Mouse (Mus musculus): ENCODE measurements around the gene Siae. TPM values are rescaled to one million over a fixed set of nuclear protein-coding genes. Genes with fewer than 3 reads are reported as not detected.

Siae gene
- polyA plus RNA-seq, 1 experiment from 2014 or later: 9.0 TPM

- ATAC-seq (replicated peaks; ENCODE audit: insufficient number of reproducible peaks, insufficient read depth, low FRiP score, low read depth): no peak
- H3K4me1 ChIP-seq (replicated peaks): peaks cover 9% of the 10 kb centered on the region
- no peaks in the 10 kb centered on the region for H3K36me3 ChIP-seq
- no peaks in the 10 kb centered on the region for H3K9me3 ChIP-seq (replicated peaks)
- no peaks in the 10 kb centered on the region for H3K27me3 ChIP-seq
- H3K4me2 ChIP-seq: peak overlapping the region; percentile 84; the same call in 1 of the 2 replicates
- 0 out of 2 replicates have a peak overlapping the region, but pooled peaks have one; percentile 53 for H3K9ac ChIP-seq
- no peak overlapping the region for H3K27ac ChIP-seq
- 0 out of 2 replicates have a peak overlapping the region, but pooled peaks have one; percentile 79 for H3K4me3 ChIP-seq
These were observed 58.8 kb downstream of the Siae start for GRCm38 (mm10) chr9:37614316-37614715.

DNA sequence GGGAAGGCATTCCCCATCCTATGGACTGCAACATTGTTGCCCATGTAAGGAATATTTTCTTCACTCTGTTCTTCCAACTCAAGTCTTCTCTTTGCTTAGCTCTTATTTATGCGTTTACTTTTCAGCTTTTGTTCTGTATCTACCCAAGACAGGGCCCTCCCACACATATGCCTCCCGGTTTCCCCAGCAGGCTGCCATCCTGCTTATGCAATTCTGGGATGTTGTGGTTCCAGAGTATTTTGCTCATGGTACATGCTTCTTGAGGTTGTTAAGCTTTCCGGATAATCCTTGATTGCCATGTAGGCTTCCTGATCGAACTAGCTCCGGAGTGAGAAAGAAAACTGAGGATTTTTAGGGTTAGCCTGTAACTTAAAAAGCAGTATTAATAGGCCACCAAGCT is 59.7 kb downstream of the Siae start:
- WGBS: 71% methylated on average over 5 of the region's 5 CpGs
- ATAC-seq (replicated peaks; ENCODE audit: insufficient number of reproducible peaks, insufficient read depth, low FRiP score, low read depth): no peak

DNA sequence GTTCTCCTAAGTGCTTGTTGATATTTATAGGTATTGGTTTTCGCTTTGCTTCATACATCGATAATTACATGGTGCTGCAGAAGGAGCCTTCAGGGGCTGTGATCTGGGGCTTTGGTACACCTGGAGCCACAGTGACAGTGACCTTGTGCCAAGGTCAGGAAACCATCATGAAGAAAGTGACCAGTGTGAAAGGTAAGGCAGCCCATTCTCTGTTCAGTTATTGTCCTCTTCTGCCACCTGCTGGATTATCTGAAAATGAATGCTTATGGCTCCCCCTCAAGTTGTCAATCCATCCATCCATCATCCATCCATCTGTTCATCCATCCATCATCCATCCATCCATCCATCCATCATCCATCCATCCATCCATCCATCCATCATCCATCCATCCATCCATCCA is 61.3 kb downstream of the Siae start:
- Histone ChIP-seq H3K4me1 (replicated peaks) (peaks cover 9% of the 10 kb centered on the region), H3K27me3 (no peaks in the 10 kb centered on the region), H3K9me3 (replicated peaks) (no peaks in the 10 kb centered on the region), H3K9ac (no peak overlapping the region), H3K4me3 (no peak overlapping the region), H3K4me2 (no peak overlapping the region), H3K27ac (no peak overlapping the region), H3K36me3 (no peaks in the 10 kb centered on the region)
- 41% methylated on average over 2 of the region's 2 CpGs for WGBS
- no peak for ATAC-seq (replicated peaks; ENCODE audit: insufficient number of reproducible peaks, insufficient read depth, low FRiP score, low read depth)

More for the DNA sequence above, 59.7 kb downstream of the Siae start:
- Histone ChIP-seq H3K4me1 (replicated peaks) (peaks cover 9% of the 10 kb centered on the region), H3K27me3 (no peaks in the 10 kb centered on the region), H3K27ac (no peak overlapping the region), H3K9ac (no peak overlapping the region), H3K4me3 (no peak overlapping the region), H3K9me3 (replicated peaks) (no peaks in the 10 kb centered on the region), H3K4me2 (no peak overlapping the region), H3K36me3 (no peaks in the 10 kb centered on the region)

DNA sequence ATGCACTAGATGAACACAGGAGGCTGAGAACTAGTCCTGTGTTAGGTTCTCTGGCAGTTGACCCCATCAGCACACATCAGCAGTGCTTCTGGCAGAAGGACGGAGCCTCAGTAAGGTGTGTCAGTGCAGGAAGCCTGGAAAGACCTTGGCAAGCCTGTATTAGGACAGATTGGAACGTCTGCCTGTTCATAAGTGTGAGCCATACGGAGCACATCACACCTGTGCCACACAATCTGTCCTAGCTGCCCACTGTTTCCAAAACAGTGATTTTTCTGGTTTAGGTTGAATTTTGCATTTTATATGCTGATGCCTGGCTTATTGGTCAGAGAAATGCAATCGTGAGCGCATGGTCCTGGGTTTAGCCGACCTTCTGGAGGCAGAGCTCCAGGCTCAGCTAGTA is 65.8 kb downstream of the Siae start:
- WGBS: 80% methylated on average over 6 of the region's 6 CpGs
- Histone ChIP-seq H3K4me3 (no peak overlapping the region), H3K36me3 (no peaks in the 10 kb centered on the region), H3K9ac (no peak overlapping the region), H3K27me3 (no peaks in the 10 kb centered on the region), H3K4me2 (no peak overlapping the region), H3K27ac (no peak overlapping the region), H3K4me1 (replicated peaks) (0 out of 2 replicates have a peak, but pooled peaks cover 2% of the 10 kb centered on the region), H3K9me3 (replicated peaks) (no peaks in the 10 kb centered on the region)
- no peak for ATAC-seq (replicated peaks; ENCODE audit: insufficient number of reproducible peaks, insufficient read depth, low FRiP score, low read depth)

GRCm38 (mm10) chr9:37623981-37624380 is 68.5 kb downstream of the Siae start:
- Histone ChIP-seq H3K27me3 (no peaks in the 10 kb centered on the region), H3K4me1 (replicated peaks) (0 out of 2 replicates have a peak, but pooled peaks cover 2% of the 10 kb centered on the region), H3K4me2 (no peak overlapping the region), H3K36me3 (no peaks in the 10 kb centered on the region), H3K9ac (no peak overlapping the region), H3K27ac (no peak overlapping the region), H3K9me3 (replicated peaks) (no peaks in the 10 kb centered on the region), H3K4me3 (no peak overlapping the region)
- ATAC-seq (replicated peaks; ENCODE audit: insufficient number of reproducible peaks, insufficient read depth, low FRiP score, low read depth): no peak
- WGBS: 78% methylated on average over 3 of the region's 3 CpGs

- 82% methylated on average over 1 of the region's 1 CpGs for WGBS
- Histone ChIP-seq H3K9me3 (replicated peaks) (no peaks in the 10 kb centered on the region), H3K9ac (no peak overlapping the region), H3K4me1 (replicated peaks) (0 out of 2 replicates have a peak, but pooled peaks cover 2% of the 10 kb centered on the region), H3K4me2 (no peak overlapping the region), H3K27me3 (no peaks in the 10 kb centered on the region), H3K36me3 (no peaks in the 10 kb centered on the region), H3K4me3 (no peak overlapping the region), H3K27ac (no peak overlapping the region)
- no peak for ATAC-seq (replicated peaks; ENCODE audit: insufficient number of reproducible peaks, insufficient read depth, low FRiP score, low read depth)
These were observed 69.0 kb downstream of the Siae start for GRCm38 (mm10) chr9:37624502-37624901.

GRCm38 (mm10) chr9:37625129-37625528 is 69.6 kb downstream of the Siae start:
- Histone ChIP-seq H3K4me1 (replicated peaks) (0 out of 2 replicates have a peak, but pooled peaks cover 2% of the 10 kb centered on the region), H3K4me2 (no peak overlapping the region), H3K9ac (no peak overlapping the region), H3K27ac (no peak overlapping the region), H3K4me3 (no peak overlapping the region), H3K9me3 (replicated peaks) (no peaks in the 10 kb centered on the region), H3K36me3 (no peaks in the 10 kb centered on the region), H3K27me3 (no peaks in the 10 kb centered on the region)
- no peak for ATAC-seq (replicated peaks; ENCODE audit: insufficient number of reproducible peaks, insufficient read depth, low FRiP score, low read depth)
- 72% methylated on average over 3 of the region's 3 CpGs for WGBS

- 27% methylated on average over 7 of the region's 7 CpGs for WGBS
- no peaks in the 10 kb centered on the region for H3K27me3 ChIP-seq
- no peak for ATAC-seq (replicated peaks; ENCODE audit: insufficient number of reproducible peaks, insufficient read depth, low FRiP score, low read depth)
These were observed 70.1 kb downstream of the Siae start for GRCm38 (mm10) chr9:37625641-37626040.

DNA sequence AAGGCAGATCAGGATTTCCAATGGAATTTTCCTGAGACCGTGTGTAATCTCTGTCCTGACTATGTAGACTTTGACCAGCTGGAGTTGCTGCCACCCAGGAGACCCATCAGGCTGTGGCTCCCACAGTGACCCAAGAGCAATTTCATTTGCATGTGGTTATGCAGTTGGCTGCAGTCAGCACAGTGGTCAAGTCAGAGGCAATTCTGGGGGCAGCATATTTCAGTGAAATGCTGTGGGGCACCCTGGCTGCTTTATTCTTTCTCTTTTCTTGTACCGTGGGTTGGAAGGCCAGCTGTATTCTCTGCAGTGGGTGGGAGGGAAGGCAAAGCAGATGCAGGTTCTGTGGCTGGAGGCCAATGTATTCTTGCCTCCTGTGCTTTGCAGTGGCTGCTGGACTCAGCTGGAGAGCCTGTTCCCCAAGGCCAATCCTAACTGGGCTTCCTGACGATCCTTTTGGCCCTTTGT is 70.6 kb downstream of the Siae start:
- no peak overlapping the region for H3K4me3 ChIP-seq
- ATAC-seq (replicated peaks; ENCODE audit: insufficient number of reproducible peaks, insufficient read depth, low FRiP score, low read depth): no peak
- H3K4me1 ChIP-seq (replicated peaks): 0 out of 2 replicates have a peak, but pooled peaks cover 2% of the 10 kb centered on the region
- H3K9ac ChIP-seq: no peak overlapping the region
- H3K27ac ChIP-seq: no peak overlapping the region
- 18% methylated on average over 3 of the region's 3 CpGs for WGBS
- H3K27me3 ChIP-seq: no peaks in the 10 kb centered on the region
- H3K4me2 ChIP-seq: no peak overlapping the region
- H3K36me3 ChIP-seq: no peaks in the 10 kb centered on the region
- no peaks in the 10 kb centered on the region for H3K9me3 ChIP-seq (replicated peaks)

More at GRCm38 (mm10) chr9:37625641-37626040, 70.1 kb downstream of the Siae start:
- Histone ChIP-seq H3K9me3 (replicated peaks) (no peaks in the 10 kb centered on the region), H3K9ac (no peak overlapping the region), H3K36me3 (no peaks in the 10 kb centered on the region), H3K4me2 (no peak overlapping the region), H3K4me3 (no peak overlapping the region), H3K4me1 (replicated peaks) (0 out of 2 replicates have a peak, but pooled peaks cover 2% of the 10 kb centered on the region), H3K27ac (no peak overlapping the region)

DNA sequence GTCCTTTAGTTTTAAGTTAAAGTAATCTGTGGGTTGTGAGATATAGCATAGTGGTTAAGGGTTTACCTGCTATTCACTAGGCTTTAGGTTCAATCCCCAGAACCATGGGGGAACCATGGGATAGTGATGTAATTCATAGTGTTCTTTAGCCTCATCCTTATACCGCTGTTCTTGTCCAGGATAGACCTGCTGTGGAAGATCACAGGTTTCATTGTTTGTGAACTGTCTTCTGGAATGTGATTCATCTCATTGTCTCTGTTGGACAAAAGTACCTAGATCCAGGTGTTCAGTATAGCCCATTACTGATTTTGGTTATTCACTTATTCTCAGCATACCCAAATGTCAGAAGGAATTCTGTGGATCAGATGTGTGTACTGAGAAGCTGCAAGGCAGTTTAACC is 71.8 kb downstream of the Siae start:
- WGBS: 93% methylated on average over 1 of the region's 1 CpGs
- no peak overlapping the region for H3K4me3 ChIP-seq

GRCm38 (mm10) chr9:37628581-37628980 is 73.1 kb downstream of the Siae start:
- Histone ChIP-seq H3K27ac (no peak overlapping the region), H3K36me3 (no peaks in the 10 kb centered on the region), H3K4me2 (no peak overlapping the region), H3K9ac (no peak overlapping the region), H3K27me3 (no peaks in the 10 kb centered on the region), H3K4me3 (no peak overlapping the region), H3K4me1 (replicated peaks) (0 out of 2 replicates have a peak, but pooled peaks cover 2% of the 10 kb centered on the region), H3K9me3 (replicated peaks) (no peaks in the 10 kb centered on the region)
- no peak for ATAC-seq (replicated peaks; ENCODE audit: insufficient number of reproducible peaks, insufficient read depth, low FRiP score, low read depth)
- 79% methylated on average over 4 of the region's 4 CpGs for WGBS

More for the DNA sequence above, 71.8 kb downstream of the Siae start:
- no peak overlapping the region for H3K9ac ChIP-seq
- no peaks in the 10 kb centered on the region for H3K36me3 ChIP-seq
- 0 out of 2 replicates have a peak, but pooled peaks cover 2% of the 10 kb centered on the region for H3K4me1 ChIP-seq (replicated peaks)
- no peaks in the 10 kb centered on the region for H3K9me3 ChIP-seq (replicated peaks)
- no peak for ATAC-seq (replicated peaks; ENCODE audit: insufficient number of reproducible peaks, insufficient read depth, low FRiP score, low read depth)
- no peak overlapping the region for H3K27ac ChIP-seq
- H3K4me2 ChIP-seq: no peak overlapping the region
- no peaks in the 10 kb centered on the region for H3K27me3 ChIP-seq

DNA sequence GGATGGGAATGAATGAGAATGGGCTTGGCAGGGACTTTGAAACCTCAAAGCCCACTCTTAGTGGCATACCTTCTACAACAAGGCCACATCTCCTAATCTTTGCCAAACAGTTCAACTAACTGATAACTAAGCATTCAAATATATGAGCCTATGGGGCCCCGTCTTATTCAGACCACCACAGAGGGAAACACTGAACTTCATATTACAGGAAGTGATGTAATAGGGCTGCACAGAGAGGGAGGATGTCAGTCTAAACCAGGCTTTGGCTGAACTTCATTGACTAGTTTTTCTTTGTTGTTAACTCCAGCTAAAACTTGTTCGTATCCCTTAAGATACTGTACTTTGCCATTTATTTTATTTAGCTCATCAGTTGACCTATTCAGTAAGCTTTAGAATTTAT is 74.4 kb downstream of the Siae start:
- H3K9ac ChIP-seq: no peak overlapping the region
- H3K9me3 ChIP-seq (replicated peaks): no peaks in the 10 kb centered on the region
- no peak overlapping the region for H3K4me2 ChIP-seq
- H3K4me1 ChIP-seq (replicated peaks): 0 out of 2 replicates have a peak, but pooled peaks cover 2% of the 10 kb centered on the region
- WGBS: 74% methylated on average over 2 of the region's 2 CpGs
- no peak overlapping the region for H3K4me3 ChIP-seq
- no peak for ATAC-seq (replicated peaks; ENCODE audit: insufficient number of reproducible peaks, insufficient read depth, low FRiP score, low read depth)
- no peak overlapping the region for H3K27ac ChIP-seq
- no peaks in the 10 kb centered on the region for H3K36me3 ChIP-seq
- H3K27me3 ChIP-seq: no peaks in the 10 kb centered on the region

Measured in heart, embryonic 15.5 days (tissue).